Mouse (Mus musculus) liver, embryonic 14.5 days (tissue): ENCODE data around the gene Gramd1b. TPM values are rescaled to one million over a fixed set of nuclear protein-coding genes. Genes with fewer than 3 reads are reported as not detected.

Experiments used
- ATAC-seq: fragments of 200-750 bp; cut with Nextera tagmentation; 2 replicates; pipeline ENCODE4 v1.8.0; 2017; ENCODE audit warnings: moderate number of reproducible peaks, mild to moderate bottlenecking, moderate library complexity; ENCODE audit not compliant: insufficient read depth
- DNase-seq, 3 experiments: peaks; one replicate each; pipeline ENCODE4 v3.0.0-alpha.2; 2012 to 2013; ENCODE audit warnings: low read depth in 3 of 3, low spot score in 3 of 3
- H3K27ac ChIP-seq: fragments of 300-500 bp; sonication (generic); 2 replicates; pipeline ENCODE4 v1.5.1; 2014; ENCODE audit warnings: moderate library complexity, mild to moderate bottlenecking, control low read depth, inconsistent platforms
- H3K27me3 ChIP-seq: fragments of 300-500 bp; sonication (generic); 2 replicates; pipeline ENCODE4 v1.6.1; 2014; ENCODE audit warnings: mild to moderate bottlenecking, low read length, moderate library complexity; ENCODE audit not compliant: control insufficient read depth, insufficient read depth
- H3K36me3 ChIP-seq: fragments of 300-500 bp; sonication (generic); replicated peaks from 2 replicates; pipeline ENCODE4 v1.6.1; 2014; ENCODE audit warnings: low read depth; ENCODE audit not compliant: control insufficient read depth, insufficient read depth
- H3K4me1 ChIP-seq, 2 experiments: fragments of 200-500 bp in 1 of 2; fragments of 300-500 bp in 1 of 2; sonication (generic) in 1 of 2; replicated peaks; 2 replicates each; pipeline ENCODE4 v1.6.1; 2012 to 2014; ENCODE audit warnings: antibody characterized with exemption in 1 of 2, inconsistent platforms in 1 of 2, low read length in 1 of 2; ENCODE audit not compliant: control insufficient read depth in 2 of 2, insufficient read depth in 2 of 2
- H3K4me2 ChIP-seq: fragments of 300-500 bp; sonication (generic); 2 replicates; pipeline ENCODE4 v1.6.1; 2014; ENCODE audit warnings: low read depth, mild to moderate bottlenecking, control low read depth, moderate library complexity
- H3K4me3 ChIP-seq, 2 experiments: fragments of 200-500 bp in 1 of 2; fragments of 300-500 bp in 1 of 2; sonication (generic) in 1 of 2; 2 replicates each; pipeline ENCODE4 v1.5.1; 2012 to 2014; ENCODE audit warnings: low read depth in 2 of 2, low read length in 2 of 2, mild to moderate bottlenecking in 2 of 2, control low read depth in 1 of 2, inconsistent platforms in 1 of 2, moderate library complexity in 1 of 2; ENCODE audit not compliant: insufficient read depth in 1 of 2
- H3K9ac ChIP-seq: fragments of 300-500 bp; sonication (generic); replicated peaks from 2 replicates; pipeline ENCODE4 v1.6.1; 2014; ENCODE audit warnings: mild to moderate bottlenecking, control low read depth, moderate library complexity
- H3K9me3 ChIP-seq: fragments of 300-500 bp; sonication (generic); 2 replicates; pipeline ENCODE4 v1.6.1; 2016; ENCODE audit warnings: low read length, mixed read lengths; ENCODE audit not compliant: control insufficient read depth
- CTCF ChIP-seq: IDR thresholded peaks from 2 replicates; pipeline ENCODE4 v1.5.1; 2016; ENCODE audit warnings: antibody characterized with exemption, low read depth, control low read depth
- EP300 ChIP-seq: IDR thresholded peaks from 2 replicates; pipeline ENCODE4 v1.6.1; 2016; ENCODE audit warnings: antibody characterized with exemption, low read depth
- WGBS: fragments of 180-500 bp; shearing (Covaris S2); extraction: QIAGEN DNeasy Blood & Tissue Kit; methylation state at CpG from one replicate; pipeline ENCODE4 v1.1.7; 2014; ENCODE audit not compliant: insufficient replicate concordance; 5-methylcytosine and 5-hydroxymethylcytosine counted together
- polyA plus RNA-seq, 2 experiments: library from polyadenylated mRNA; depleted of rRNA in 1 of 2; stranded (reverse) in 1 of 2; unstranded in 1 of 2; fragments of >200 nt; fragmentation: Nextera tagmentation in 1 of 2; extraction: Ambion mirVana in 1 of 2; gene quantifications; 2 replicates each; pipeline versions ENCODE4 v1.2.1 to v1.2.3; 2012 to 2014

Gene Gramd1b
- polyA plus RNA-seq, 2 experiments, result 0.71 to 1.0 TPM

DNA sequence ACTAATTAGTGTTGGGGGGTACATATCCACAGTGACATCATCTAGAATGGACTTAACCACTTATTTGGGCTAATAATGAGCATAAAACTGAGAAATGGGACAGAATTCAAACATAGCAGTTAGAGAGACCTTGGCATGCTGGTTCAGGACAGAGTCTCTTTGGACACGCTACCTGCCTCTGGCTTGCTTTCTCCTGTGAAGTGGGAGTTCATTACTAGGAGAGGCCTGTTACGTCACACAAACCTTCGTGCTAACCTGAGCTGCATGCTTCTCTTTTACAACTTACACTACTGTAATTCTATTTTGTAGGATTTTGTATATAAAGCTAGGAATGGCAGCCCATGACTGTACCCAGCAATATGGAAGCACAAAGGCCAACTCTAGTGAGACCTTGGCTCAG lies 120.3 kb downstream of the Gramd1b start:
- WGBS, result 75% methylated on average over 3 of the region's 3 CpGs
- DNase-seq (no peak), ATAC-seq (no peak)
- H3K9me3 ChIP-seq, result no peaks in the 10 kb centered on the region
- H3K27me3 ChIP-seq, result no peaks in the 10 kb centered on the region
- no peak for TF ChIP-seq EP300
- no peak for TF ChIP-seq CTCF
- H3K4me2 ChIP-seq, result no peak overlapping the region
- H3K27ac ChIP-seq, result no peak overlapping the region
- no peak overlapping the region for H3K4me3 ChIP-seq
- no peaks in the 10 kb centered on the region for H3K36me3 ChIP-seq
- H3K4me1 ChIP-seq, result no peaks in the 10 kb centered on the region; a peak in 1 of 4 replicates
- no peak overlapping the region for H3K9ac ChIP-seq

DNA sequence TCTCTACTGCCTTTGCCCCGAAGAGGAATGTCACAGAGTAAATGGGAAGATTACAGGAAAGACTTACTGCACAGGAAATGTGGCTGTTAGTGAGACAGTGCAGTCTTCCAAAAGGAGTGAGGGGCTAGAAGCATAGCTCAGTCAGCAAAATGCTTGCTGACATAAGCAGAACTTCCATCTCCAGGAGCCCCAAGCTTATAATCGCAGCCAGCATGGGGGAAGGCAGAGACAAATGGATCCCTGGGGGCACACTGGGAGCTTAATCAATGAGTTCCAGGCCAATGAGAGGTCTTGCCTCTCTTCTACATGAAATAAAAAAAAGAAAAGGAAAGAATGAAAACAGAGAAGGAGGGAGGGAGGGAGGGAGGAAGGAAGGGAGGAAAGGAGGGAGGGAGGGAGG lies 122.1 kb downstream of the Gramd1b start:
- no peak overlapping the region for H3K4me2 ChIP-seq
- no peak for DNase-seq
- no peak overlapping the region for H3K27ac ChIP-seq
- H3K27me3 ChIP-seq, result no peaks in the 10 kb centered on the region
- H3K4me3 ChIP-seq, result no peak overlapping the region
- no peak overlapping the region for H3K9ac ChIP-seq
- H3K9me3 ChIP-seq, result no peaks in the 10 kb centered on the region
- no peak for ATAC-seq
- no peaks in the 10 kb centered on the region for H3K36me3 ChIP-seq
- 49% methylated on average over 2 of the region's 2 CpGs for WGBS
- no peak for TF ChIP-seq EP300
- no peak for TF ChIP-seq CTCF
- no peaks in the 10 kb centered on the region for H3K4me1 ChIP-seq

DNA sequence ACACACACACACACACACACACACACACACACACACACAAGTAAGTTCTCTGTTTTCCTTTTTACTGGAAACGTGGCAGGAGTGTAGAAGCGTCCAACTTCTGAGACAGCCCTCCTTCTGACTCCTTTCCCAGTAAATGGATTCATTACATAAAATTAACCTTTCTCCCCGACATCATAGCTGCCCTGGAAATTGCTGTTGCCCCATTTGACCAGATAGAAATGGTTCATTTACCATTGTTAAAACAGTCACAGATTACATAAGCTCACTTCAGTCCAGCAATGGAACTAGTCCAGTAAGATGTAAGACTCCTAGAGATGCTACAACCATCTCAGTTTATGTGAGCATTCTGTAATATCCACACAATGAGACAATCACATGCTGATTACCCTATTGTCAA lies 122.8 kb downstream of the Gramd1b start:
- Histone ChIP-seq H3K4me1 (no peaks in the 10 kb centered on the region), H3K27ac (no peak overlapping the region), H3K9me3 (no peaks in the 10 kb centered on the region), H3K9ac (no peak overlapping the region), H3K4me2 (no peak overlapping the region), H3K27me3 (no peaks in the 10 kb centered on the region), H3K4me3 (no peak overlapping the region), H3K36me3 (no peaks in the 10 kb centered on the region)
- TF ChIP-seq EP300, result no peak
- TF ChIP-seq CTCF, result no peak
- ATAC-seq, result no peak
- 51% methylated on average over 3 of the region's 3 CpGs for WGBS
- no peak for DNase-seq

DNA sequence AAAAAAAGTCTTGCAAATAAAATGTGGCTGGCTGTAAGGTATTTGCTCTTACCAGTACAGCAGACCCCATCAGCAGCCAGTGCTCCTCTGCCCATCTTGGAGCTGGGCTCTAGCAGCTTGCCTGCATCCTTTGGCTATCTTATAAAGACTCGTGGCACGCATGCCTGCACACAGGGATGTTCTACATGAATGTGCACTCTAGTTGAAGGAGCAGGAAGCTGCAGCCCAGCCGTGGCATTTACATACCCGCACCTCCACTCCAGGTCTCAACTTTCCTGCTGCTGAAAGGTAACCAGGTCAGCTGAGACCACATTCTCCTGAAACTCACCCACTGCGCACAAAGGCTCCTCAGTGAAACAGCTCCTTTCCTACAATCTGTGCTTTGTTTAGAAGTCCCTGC lies 123.3 kb downstream of the Gramd1b start:
- no peaks in the 10 kb centered on the region for H3K9me3 ChIP-seq
- no peaks in the 10 kb centered on the region for H3K27me3 ChIP-seq
- TF ChIP-seq CTCF, result no peak
- no peak for TF ChIP-seq EP300
- no peak for DNase-seq
- H3K36me3 ChIP-seq, result no peaks in the 10 kb centered on the region
- H3K9ac ChIP-seq, result no peak overlapping the region
- H3K4me3 ChIP-seq, result no peak overlapping the region
- H3K4me2 ChIP-seq, result no peak overlapping the region
- WGBS, result 72% methylated on average over 5 of the region's 5 CpGs
- no peak for ATAC-seq
- H3K4me1 ChIP-seq, result no peaks in the 10 kb centered on the region
- no peak overlapping the region for H3K27ac ChIP-seq

DNA sequence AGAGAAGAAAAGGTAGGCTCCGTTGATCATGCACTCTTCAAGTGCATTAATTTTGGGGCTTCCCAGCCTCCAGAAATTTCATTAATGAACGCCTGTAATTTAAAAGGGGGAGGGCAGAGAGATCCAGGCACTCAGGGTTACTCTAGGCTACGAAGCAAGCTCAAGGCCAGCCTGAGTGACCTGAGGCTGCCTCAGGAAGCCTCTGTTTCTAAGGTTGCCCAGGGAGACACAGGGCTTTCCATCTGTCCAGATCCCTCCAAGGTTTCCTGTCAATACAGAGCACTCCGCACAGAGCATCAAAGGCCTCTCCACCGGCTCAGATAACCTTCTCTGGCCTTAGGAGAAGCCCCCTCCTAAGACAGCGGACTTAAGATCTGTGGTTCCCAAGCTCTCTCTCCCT lies 125.4 kb downstream of the Gramd1b start:
- no peak overlapping the region for H3K9ac ChIP-seq
- no peaks in the 10 kb centered on the region for H3K27me3 ChIP-seq
- H3K4me1 ChIP-seq, result no peaks in the 10 kb centered on the region
- H3K4me3 ChIP-seq, result no peak overlapping the region
- H3K36me3 ChIP-seq, result no peaks in the 10 kb centered on the region
- no peak overlapping the region for H3K27ac ChIP-seq
- no peak for DNase-seq
- no peaks in the 10 kb centered on the region for H3K9me3 ChIP-seq
- 57% methylated on average over 6 of the region's 6 CpGs for WGBS
- ATAC-seq, result no peak
- TF ChIP-seq CTCF (no peak), EP300 (no peak)
- no peak overlapping the region for H3K4me2 ChIP-seq
